Mouse (Mus musculus) limb, embryonic 10.5 days (tissue): ENCODE results near the gene Scap. TPM values are rescaled to one million over a fixed set of nuclear protein-coding genes. Genes with fewer than 3 reads are reported as not detected.

Experiments
- DNase-seq: peaks from one replicate; pipeline ENCODE4 v3.0.0-alpha.2; 2017; ENCODE audit warnings: low spot score
- H3K27ac ChIP-seq: fragments of 300-500 bp; sonication (generic); 2 replicates; pipeline ENCODE4 v1.5.1; 2016; ENCODE audit warnings: mild to moderate bottlenecking
- H3K27me3 ChIP-seq: fragments of 300-500 bp; sonication (generic); 2 replicates; pipeline ENCODE4 v1.6.1; 2016; ENCODE audit warnings: low read depth, mild to moderate bottlenecking; ENCODE audit not compliant: poor library complexity, severe bottlenecking
- H3K36me3 ChIP-seq: fragments of 300-500 bp; sonication (generic); 2 replicates; pipeline ENCODE4 v1.6.1; 2016; ENCODE audit warnings: mild to moderate bottlenecking, moderate library complexity
- H3K4me1 ChIP-seq: fragments of 300-500 bp; sonication (generic); 2 replicates; pipeline ENCODE4 v1.6.1; 2016
- H3K4me3 ChIP-seq: fragments of 300-500 bp; sonication (generic); 2 replicates; pipeline ENCODE4 v1.5.1; 2016; ENCODE audit warnings: mild to moderate bottlenecking, moderate library complexity
- H3K9me3 ChIP-seq: fragments of 300-500 bp; sonication (generic); replicated peaks from 2 replicates; pipeline ENCODE4 v1.6.1; 2016; ENCODE audit warnings: mild to moderate bottlenecking
- WGBS: fragments of 180-500 bp; shearing (Covaris S2); methylation state at CpG from one replicate; pipeline ENCODE4 v1.1.7; 2016; 5-methylcytosine and 5-hydroxymethylcytosine counted together
- polyA plus RNA-seq: library from polyadenylated mRNA; unstranded; fragments of >200 nt; fragmentation: Nextera tagmentation; extraction: Ambion mirVana; gene quantifications from 2 replicates; pipeline ENCODE4 v1.2.1, GENCODE M21; 2016

Scap gene
- polyA plus RNA-seq, 1 experiment from 2014 or later = 41.7 TPM

GRCm38 (mm10) chr9:110340037-110340750 is 7.1 kb downstream of the Scap start:
- no peaks in the 10 kb centered on the region for H3K9me3 ChIP-seq
- no peak overlapping the region for H3K4me3 ChIP-seq
- 90% methylated on average over 5 of the region's 5 CpGs for WGBS
- no peaks in the 10 kb centered on the region for H3K27me3 ChIP-seq
- no peak overlapping the region for H3K27ac ChIP-seq
- peaks cover 10% of the 10 kb centered on the region for H3K4me1 ChIP-seq
- no peaks in the 10 kb centered on the region for H3K36me3 ChIP-seq
- DNase-seq = no peak

- no peak for DNase-seq
- Histone ChIP-seq H3K9me3 (no peaks in the 10 kb centered on the region), H3K27ac (no peak overlapping the region), H3K4me1 (peaks cover 16% of the 10 kb centered on the region), H3K4me3 (no peak overlapping the region), H3K27me3 (no peaks in the 10 kb centered on the region), H3K36me3 (no peaks in the 10 kb centered on the region)
- 75% methylated on average over 8 of the region's 8 CpGs for WGBS
Measured at GRCm38 (mm10) chr9:110342008-110342407, 8.9 kb downstream of the Scap start.

GRCm38 (mm10) chr9:110343805-110344204 is 10.7 kb downstream of the Scap start:
- DNase-seq = no peak
- Histone ChIP-seq H3K27ac (no peak overlapping the region), H3K4me3 (no peak overlapping the region), H3K27me3 (no peaks in the 10 kb centered on the region), H3K9me3 (no peaks in the 10 kb centered on the region), H3K36me3 (no peaks in the 10 kb centered on the region), H3K4me1 (peaks cover 11% of the 10 kb centered on the region)
- 73% methylated on average over 6 of the region's 6 CpGs for WGBS

GRCm38 (mm10) chr9:110345057-110345739 is 12.1 kb downstream of the Scap start:
- peaks cover 11% of the 10 kb centered on the region for H3K4me1 ChIP-seq
- no peaks in the 10 kb centered on the region for H3K9me3 ChIP-seq
- H3K4me3 ChIP-seq = no peak overlapping the region
- H3K27ac ChIP-seq = no peak overlapping the region; the same call in 1 of the 2 replicates
- H3K36me3 ChIP-seq = no peaks in the 10 kb centered on the region
- H3K27me3 ChIP-seq = no peaks in the 10 kb centered on the region
- 46% methylated on average over 7 of the region's 7 CpGs for WGBS
- DNase-seq = no peak

GRCm38 (mm10) chr9:110348899-110349298 is 15.8 kb downstream of the Scap start:
- Histone ChIP-seq H3K4me1 (peaks cover 11% of the 10 kb centered on the region), H3K27ac (no peak overlapping the region), H3K27me3 (no peaks in the 10 kb centered on the region), H3K36me3 (no peaks in the 10 kb centered on the region; the same call in 1 of the 2 replicates), H3K4me3 (no peak overlapping the region), H3K9me3 (no peaks in the 10 kb centered on the region)
- 88% methylated on average over 4 of the region's 4 CpGs for WGBS
- DNase-seq = no peak

GRCm38 (mm10) chr9:110350188-110350587 is 17.1 kb downstream of the Scap start:
- Histone ChIP-seq H3K4me3 (no peak overlapping the region), H3K4me1 (peaks cover 6% of the 10 kb centered on the region), H3K27me3 (no peaks in the 10 kb centered on the region), H3K9me3 (no peaks in the 10 kb centered on the region), H3K27ac (no peak overlapping the region), H3K36me3 (peaks cover 3% of the 10 kb centered on the region; the same call in 1 of the 2 replicates)
- no peak for DNase-seq
- 81% methylated on average over 5 of the region's 5 CpGs for WGBS

- 87% methylated on average over 5 of the region's 5 CpGs for WGBS
- H3K9me3 ChIP-seq = no peaks in the 10 kb centered on the region
- DNase-seq = no peak
Measured at GRCm38 (mm10) chr9:110350612-110351011, 17.5 kb downstream of the Scap start.

GRCm38 (mm10) chr9:110351350-110351749 is 18.3 kb downstream of the Scap start:
- DNase-seq = no peak
- 85% methylated on average over 2 of the region's 2 CpGs for WGBS
- Histone ChIP-seq H3K27ac (no peak overlapping the region), H3K9me3 (no peaks in the 10 kb centered on the region), H3K4me3 (no peak overlapping the region), H3K4me1 (no peaks in the 10 kb centered on the region; the same call in 1 of the 2 replicates), H3K27me3 (no peaks in the 10 kb centered on the region), H3K36me3 (peaks cover 6% of the 10 kb centered on the region; the same call in 1 of the 2 replicates)

More at GRCm38 (mm10) chr9:110350612-110351011, 17.5 kb downstream of the Scap start:
- Histone ChIP-seq H3K27me3 (no peaks in the 10 kb centered on the region), H3K27ac (no peak overlapping the region), H3K4me1 (peaks cover 2% of the 10 kb centered on the region), H3K36me3 (peaks cover 3% of the 10 kb centered on the region; the same call in 1 of the 2 replicates), H3K4me3 (no peak overlapping the region)

- Histone ChIP-seq H3K4me3 (no peak overlapping the region), H3K9me3 (no peaks in the 10 kb centered on the region), H3K27ac (no peak overlapping the region), H3K27me3 (no peaks in the 10 kb centered on the region), H3K4me1 (no peaks in the 10 kb centered on the region; the same call in 1 of the 2 replicates), H3K36me3 (peaks cover 9% of the 10 kb centered on the region; the same call in 1 of the 2 replicates)
- no peak for DNase-seq
- WGBS = 90% methylated on average over 8 of the region's 8 CpGs
Measured at GRCm38 (mm10) chr9:110351932-110352632, 19.0 kb downstream of the Scap start.

GRCm38 (mm10) chr9:110358341-110358740 is 25.3 kb downstream of the Scap start:
- no peak overlapping the region for H3K4me3 ChIP-seq
- H3K27ac ChIP-seq = no peak overlapping the region
- no peaks in the 10 kb centered on the region for H3K4me1 ChIP-seq
- DNase-seq = no peak
- no peaks in the 10 kb centered on the region for H3K9me3 ChIP-seq
- H3K27me3 ChIP-seq = no peaks in the 10 kb centered on the region
- 86% methylated on average over 2 of the region's 2 CpGs for WGBS
- H3K36me3 ChIP-seq = peaks cover 28% of the 10 kb centered on the region

- no peak overlapping the region for H3K27ac ChIP-seq
- no peaks in the 10 kb centered on the region for H3K9me3 ChIP-seq
- H3K36me3 ChIP-seq = peaks cover 43% of the 10 kb centered on the region
- no peaks in the 10 kb centered on the region for H3K27me3 ChIP-seq
- 81% methylated on average over 12 of the region's 12 CpGs for WGBS
- no peaks in the 10 kb centered on the region for H3K4me1 ChIP-seq
- H3K4me3 ChIP-seq = no peak overlapping the region
- no peak for DNase-seq
Measured at GRCm38 (mm10) chr9:110361299-110361698, 28.2 kb downstream of the Scap start.

- WGBS = 88% methylated on average over 10 of the region's 10 CpGs
- Histone ChIP-seq H3K4me1 (0 out of 2 replicates have a peak, but pooled peaks cover 5% of the 10 kb centered on the region), H3K4me3 (no peak overlapping the region), H3K27me3 (no peaks in the 10 kb centered on the region), H3K9me3 (no peaks in the 10 kb centered on the region), H3K27ac (no peak overlapping the region), H3K36me3 (peaks cover 39% of the 10 kb centered on the region)
- no peak for DNase-seq
Measured at GRCm38 (mm10) chr9:110362337-110362736, 29.2 kb downstream of the Scap start.

GRCm38 (mm10) chr9:110366746-110367145 is 33.7 kb downstream of the Scap start:
- H3K9me3 ChIP-seq = no peaks in the 10 kb centered on the region
- no peak overlapping the region for H3K27ac ChIP-seq
- no peaks in the 10 kb centered on the region for H3K27me3 ChIP-seq
- 0 out of 2 replicates have a peak, but pooled peaks cover 5% of the 10 kb centered on the region for H3K4me1 ChIP-seq
- 72% methylated on average over 5 of the region's 5 CpGs for WGBS
- no peak for DNase-seq
- no peak overlapping the region for H3K4me3 ChIP-seq
- peaks cover 34% of the 10 kb centered on the region for H3K36me3 ChIP-seq
